Mouse (Mus musculus): ENCODE measurements around the gene Gsk3a.

The Gsk3a gene

GRCm38 (mm10) chr7:25237249-25238014 is at the start of gene Gsk3a:
TSS of gene Gsk3a (minus strand) at chr7:25237851.
- peak; percentile 99 for DNase-seq

- no peak for DNase-seq
Measured at GRCm38 (mm10) chr7:25286989-25287388, 49.3 kb upstream of the Gsk3a start.

GRCm38 (mm10) chr7:25285511-25286238 is 48.0 kb upstream of the Gsk3a start:
- no peak for DNase-seq

GRCm38 (mm10) chr7:25284766-25285165 is 47.1 kb upstream of the Gsk3a start:
- DNase-seq, result no peak

- DNase-seq, result no peak
Measured at GRCm38 (mm10) chr7:25284171-25284570, 46.5 kb upstream of the Gsk3a start.

- DNase-seq, result no peak
Measured at GRCm38 (mm10) chr7:25283637-25284036, 46.0 kb upstream of the Gsk3a start.

- DNase-seq, result no peak
Measured at GRCm38 (mm10) chr7:25282731-25283211, 45.1 kb upstream of the Gsk3a start.

GRCm38 (mm10) chr7:25281734-25282601 is 44.3 kb upstream of the Gsk3a start:
- peak; percentile 97 for DNase-seq

- DNase-seq, result no peak
Measured at GRCm38 (mm10) chr7:25281166-25281733, 43.6 kb upstream of the Gsk3a start.

- DNase-seq, result peak; percentile 32
Measured at GRCm38 (mm10) chr7:25279861-25280791, 42.5 kb upstream of the Gsk3a start.

- peak; percentile 92 for DNase-seq
Measured at GRCm38 (mm10) chr7:25279076-25279860, 41.6 kb upstream of the Gsk3a start.

- DNase-seq, result peak; percentile 88
Measured at GRCm38 (mm10) chr7:25278341-25279075, 40.9 kb upstream of the Gsk3a start.

GRCm38 (mm10) chr7:25277998-25278340 is 40.3 kb upstream of the Gsk3a start:
- DNase-seq, result no peak

- no peak for DNase-seq
Measured at GRCm38 (mm10) chr7:25277405-25277804, 39.8 kb upstream of the Gsk3a start.

- DNase-seq, result no peak
Measured at GRCm38 (mm10) chr7:25275555-25276298, 38.1 kb upstream of the Gsk3a start.

GRCm38 (mm10) chr7:25274996-25275395 is 37.3 kb upstream of the Gsk3a start:
- DNase-seq, result no peak

- no peak for DNase-seq
Measured at GRCm38 (mm10) chr7:25274571-25274970, 36.9 kb upstream of the Gsk3a start.

- DNase-seq, result no peak
Measured at GRCm38 (mm10) chr7:25273259-25274241, 35.9 kb upstream of the Gsk3a start.

All from right cerebral cortex, adult 18-20 months (tissue).